Mouse (Mus musculus) neutrophil, adult 83 days (primary cell): Measurements from ENCODE around the gene Gm31571. TPM values are rescaled to one million over a fixed set of nuclear protein-coding genes. Genes with fewer than 3 reads are reported as not detected.

Experiments used
- total RNA-seq, 2 experiments: library from RNA; stranded (reverse); gene quantifications; one replicate each; pipeline ENCODE4 v1.2.4; 2023

Gene Gm31571
- not detected for total RNA-seq

DNA sequence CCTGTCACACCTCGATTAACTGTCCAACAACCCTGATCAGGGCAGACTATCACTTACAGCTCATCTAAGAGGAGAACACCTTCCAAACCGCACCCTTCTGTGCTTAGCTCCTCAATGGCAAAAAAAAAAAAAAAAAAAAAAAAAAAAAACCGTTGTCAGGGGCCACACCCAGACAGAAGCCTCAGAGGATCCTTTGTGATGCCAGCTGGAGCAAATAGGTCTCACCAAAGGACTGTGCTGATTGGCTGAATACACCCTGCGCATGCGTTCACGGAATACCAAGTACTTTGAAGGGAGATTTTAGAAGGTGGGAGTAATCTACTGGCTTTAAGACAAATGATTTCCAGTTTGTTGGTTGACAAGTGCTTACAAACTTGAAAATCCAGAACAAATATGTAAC, at the start of gene Gm31571:
Gene Gm31571, minus strand, starts transcription at position 101 of the 400 bp plus-strand sequence.

